Comparison of ENCODE assay signal across 16 mouse cellular contexts in genomic region chr10:20166797-20167196, GRCm38 (mm10). TPM values are rescaled to one million over a fixed set of nuclear protein-coding genes. Genes with fewer than 3 reads are reported as not detected.
DNase-seq lines count a peak whose midpoint lies in the region; ATAC-seq and TF ChIP-seq lines count a peak whose summit lies in the region.
"Had no signal": no experiment of that assay in that cellular context is flagged by ENCODE, and none has a peak within 500 bp of the region (broad histone marks: within the 10 kb centered on the region; RNA-seq: fewer than 3 reads in every experiment).

No protein-coding gene starts in this region.

- H3K9me3 ChIP-seq in liver, embryonic 12.5 days (replicated peaks): no peaks in the 10 kb centered on the region
- H3K9me3 ChIP-seq in ES-Bruce4 (replicated peaks; ENCODE audit: control insufficient read depth, insufficient read depth, low read length, poor library complexity, severe bottlenecking): 0 out of 2 replicates have a peak, but pooled peaks cover 4% of the 10 kb centered on the region
- H3K9me3 ChIP-seq in liver, postnatal 0 days (ENCODE audit: low read length): no peaks in the 10 kb centered on the region
- H3K9me3 ChIP-seq: limb, embryonic 12.5 days had no signal

- peaks cover 22% of the 10 kb centered on the region for H3K4me1 ChIP-seq in liver, embryonic 12.5 days
- H3K4me1 ChIP-seq in ES-Bruce4 (ENCODE audit: control insufficient read depth, insufficient read depth, low read length): peaks cover 4% of the 10 kb centered on the region
- H3K4me1 ChIP-seq in liver, postnatal 0 days (ENCODE audit: insufficient read depth): peaks cover 27% of the 10 kb centered on the region

- WGBS in liver, embryonic 12.5 days (ENCODE audit: insufficient replicate concordance): 45% methylated on average over 11 of the region's 11 CpGs
- 24% methylated on average over 11 of the region's 11 CpGs for WGBS in liver, postnatal 0 days (ENCODE audit: insufficient replicate concordance)

- no peaks in the 10 kb centered on the region for H3K27me3 ChIP-seq in liver, embryonic 12.5 days (replicated peaks)
- no peaks in the 10 kb centered on the region for H3K27me3 ChIP-seq in ES-Bruce4 (ENCODE audit: control insufficient read depth, insufficient read depth, low read length, poor library complexity, severe bottlenecking)
- no peaks in the 10 kb centered on the region for H3K27me3 ChIP-seq in liver, postnatal 0 days (ENCODE audit: insufficient read depth, low read length)
- H3K27me3 ChIP-seq: neural tube, embryonic 13.5 days had no signal

- peak; percentile 32 for DNase-seq in liver
- DNase-seq in brain, adult 2 months (ENCODE audit: low read depth, low spot score): peak; percentile 67
- peak; percentile 66 for DNase-seq in liver, postnatal 0 days
- no peak for DNase-seq in kidney, adult 18-20 months
- no peak for DNase-seq in heart, adult 9 months (ENCODE audit: low spot score in 2 of 2)
- no peak for DNase-seq in kidney, adult 11 months
- DNase-seq: cerebellum, adult 8-10 months; embryo, embryonic 11 days; gastrocnemius, postnatal 36 days; kidney, postnatal 10 days had no signal

- TF ChIP-seq CTCF in ES-Bruce4 (IDR thresholded peaks at IDR 0.05; ENCODE audit: low read depth, low read length): no peak
- no peak for TF ChIP-seq CTCF in liver, postnatal 0 days (IDR thresholded peaks at IDR 0.05; ENCODE audit: low read depth)

- no peak overlapping the region for H3K27ac ChIP-seq in liver, embryonic 12.5 days
- H3K27ac ChIP-seq in ES-Bruce4 (ENCODE audit: insufficient read depth, low read length): no peak overlapping the region
- H3K27ac ChIP-seq in liver, postnatal 0 days (ENCODE audit: low read depth): peak overlapping the region; percentile 63
- H3K27ac ChIP-seq: neural tube, embryonic 13.5 days had no signal

- H3K36me3 ChIP-seq in liver, embryonic 12.5 days: no peaks in the 10 kb centered on the region
- no peaks in the 10 kb centered on the region; the same call in 1 of the 2 replicates for H3K36me3 ChIP-seq in ES-Bruce4 (ENCODE audit: control insufficient read depth, insufficient read depth, low read length, poor library complexity, severe bottlenecking)
- H3K36me3 ChIP-seq in liver, postnatal 0 days (replicated peaks; ENCODE audit: insufficient read depth, low read length): no peaks in the 10 kb centered on the region
- H3K36me3 ChIP-seq: limb, embryonic 12.5 days; neural tube, embryonic 13.5 days had no signal

- ATAC-seq in liver, embryonic 12.5 days: no peak
- peak; percentile 83 for ATAC-seq in liver, postnatal 0 days
- ATAC-seq: forebrain, embryonic 14.5 days; hindbrain, embryonic 16.5 days had no signal

- peak; percentile 20; the same call in 1 of the 2 replicates for TF ChIP-seq EP300 in ES-Bruce4 (IDR thresholded peaks at IDR 0.05; ENCODE audit: insufficient read depth, low read depth, low read length)
- TF ChIP-seq EP300 in liver, postnatal 0 days (IDR thresholded peaks at IDR 0.05; ENCODE audit: low read depth): no peak

- H3K9ac ChIP-seq in liver, embryonic 12.5 days: no peak overlapping the region
- no peak overlapping the region for H3K9ac ChIP-seq in ES-Bruce4 (ENCODE audit: low read depth, poor library complexity, severe bottlenecking)
- no peak overlapping the region for H3K9ac ChIP-seq in liver, postnatal 0 days (replicated peaks)
- H3K9ac ChIP-seq: limb, embryonic 12.5 days; neural tube, embryonic 13.5 days had no signal

- TF ChIP-seq POLR2A in ES-Bruce4 (IDR thresholded peaks at IDR 0.05; ENCODE audit: insufficient read depth, low read length): no peak

- H3K4me3 ChIP-seq in liver, embryonic 12.5 days: no peak overlapping the region
- no peak overlapping the region for H3K4me3 ChIP-seq in ES-Bruce4 (ENCODE audit: low read depth, low read length)
- no peak overlapping the region for H3K4me3 ChIP-seq in liver, postnatal 0 days (ENCODE audit: low read depth, low read length)
- H3K4me3 ChIP-seq: limb, embryonic 12.5 days; neural tube, embryonic 13.5 days had no signal

- no peak overlapping the region for H3K4me2 ChIP-seq in liver, embryonic 12.5 days
- H3K4me2 ChIP-seq in liver, postnatal 0 days (ENCODE audit: low read depth, low read length): no peak overlapping the region
- H3K4me2 ChIP-seq: limb, embryonic 12.5 days; neural tube, embryonic 13.5 days had no signal

RNA-seq across cellular contexts. Expression of gene Map7, which starts 18.5 kb away (rescaled TPM):
- polyA plus RNA-seq in liver, embryonic 12.5 days (2016; fragmentation: Nextera tagmentation; extraction: Ambion mirVana): 5.6 and 6.6 TPM in 2 replicates
- 108 and 126 TPM in 2 replicates for polyA plus RNA-seq in ES-Bruce4 (2011; ENCODE audit: insufficient read depth, insufficient read length, low read depth, missing spikeins)
- polyA plus RNA-seq in liver, postnatal 0 days (2015; fragmentation: Nextera tagmentation; extraction: Ambion mirVana): 6.1 and 6.8 TPM in 2 replicates

Comparison
In these comparisons a context has a peak if more than half of its experiments do, and no peak if none do; other contexts are left out.
1. DNase-seq: peak in liver (single experiment), brain, adult 2 months (single experiment) and liver, postnatal 0 days (single experiment); none in kidney, adult 18-20 months (single experiment), heart, adult 9 months (0 of 2) and kidney, adult 11 months (single experiment).
2. RNA of gene Map7, which starts 18.5 kb away (polyA plus RNA-seq): 108 to 126 TPM in ES-Bruce4; 6.1 to 6.8 TPM in liver, postnatal 0 days and 5.6 to 6.6 TPM in liver, embryonic 12.5 days; every median in the first group is over 10 times any median in the second.